Comparison of ENCODE assay signal across 10 mouse cellular contexts in genomic region chr9:120672452-120672851, GRCm38 (mm10).
A peak's percentile ranks its signal among the peaks of the same experiment; 100 is the strongest.
DNase-seq lines count a peak whose midpoint lies in the region; ATAC-seq and TF ChIP-seq lines count a peak whose summit lies in the region.
"Had no signal": no experiment of that assay in that cellular context is flagged by ENCODE, and none has a peak within 500 bp of the region (broad histone marks: within the 10 kb centered on the region; RNA-seq: fewer than 3 reads in every experiment).

No protein-coding gene starts in this region.

- peaks cover 6% of the 10 kb centered on the region; the same call in 1 of the 2 replicates for H3K4me1 ChIP-seq in kidney, adult 2 months (ENCODE audit: control insufficient read depth, insufficient read depth, low read length)
- peaks cover 35% of the 10 kb centered on the region for H3K4me1 ChIP-seq in forebrain, embryonic 15.5 days
- peaks cover 31% of the 10 kb centered on the region for H3K4me1 ChIP-seq in limb, embryonic 12.5 days (replicated peaks)
- H3K4me1 ChIP-seq in cerebellum, adult 2 months (ENCODE audit: control insufficient read depth, insufficient read depth, low read length): no peaks in the 10 kb centered on the region

- H3K9me3 ChIP-seq in forebrain, embryonic 15.5 days: no peaks in the 10 kb centered on the region
- H3K9me3 ChIP-seq in limb, embryonic 12.5 days: no peaks in the 10 kb centered on the region

- no peak overlapping the region for H3K9ac ChIP-seq in forebrain, embryonic 15.5 days (replicated peaks)
- H3K9ac ChIP-seq in limb, embryonic 12.5 days (replicated peaks): no peak overlapping the region

- 73% methylated on average over 6 of the region's 6 CpGs for WGBS in kidney, adult 2 months
- WGBS in forebrain, embryonic 15.5 days: 13% methylated on average over 6 of the region's 6 CpGs
- 29% methylated on average over 6 of the region's 6 CpGs for WGBS in limb, embryonic 12.5 days
- WGBS in cerebellum, adult 2 months: 62% methylated on average over 6 of the region's 6 CpGs

- no peaks in the 10 kb centered on the region for H3K36me3 ChIP-seq in kidney, adult 2 months (ENCODE audit: control insufficient read depth, insufficient read depth, low read length)
- no peaks in the 10 kb centered on the region for H3K36me3 ChIP-seq in forebrain, embryonic 15.5 days
- no peaks in the 10 kb centered on the region for H3K36me3 ChIP-seq in limb, embryonic 12.5 days

- no peak overlapping the region for H3K4me2 ChIP-seq in forebrain, embryonic 15.5 days (replicated peaks)
- H3K4me2 ChIP-seq in limb, embryonic 12.5 days: no peak overlapping the region

- H3K4me3 ChIP-seq in kidney, adult 2 months (ENCODE audit: insufficient read depth, low read depth, low read length): no peak overlapping the region
- H3K4me3 ChIP-seq in forebrain, embryonic 15.5 days: no peak overlapping the region
- no peak overlapping the region for H3K4me3 ChIP-seq in limb, embryonic 12.5 days (replicated peaks)
- no peak overlapping the region for H3K4me3 ChIP-seq in cerebellum, adult 2 months (replicated peaks; ENCODE audit: insufficient read depth, low read depth, low read length)

- TF ChIP-seq CTCF in kidney, adult 2 months (conservative IDR thresholded peaks at IDR 0.05; ENCODE audit: insufficient read depth, insufficient read length, low read depth, low read length): no peak
- TF ChIP-seq CTCF in cerebellum, adult 2 months (IDR thresholded peaks at IDR 0.05; ENCODE audit: borderline replicate concordance, insufficient read depth, low read depth, low read length): no peak

- H3K27me3 ChIP-seq in kidney, adult 2 months (replicated peaks; ENCODE audit: control insufficient read depth, insufficient read depth, low read length): no peaks in the 10 kb centered on the region
- no peaks in the 10 kb centered on the region for H3K27me3 ChIP-seq in forebrain, embryonic 15.5 days
- peaks cover 20% of the 10 kb centered on the region for H3K27me3 ChIP-seq in limb, embryonic 12.5 days
- H3K27me3 ChIP-seq in cerebellum, adult 2 months (ENCODE audit: control insufficient read depth, insufficient read depth, low read length): no peaks in the 10 kb centered on the region; the same call in 1 of the 2 replicates

- DNase-seq in kidney, postnatal 4 days: peak; percentile 46 to 57
- no peak for DNase-seq in kidney, adult 2 months
- DNase-seq in right cerebral cortex, postnatal 25 days: peak; percentile 38
- DNase-seq in cerebellum, adult 2 months: no peak
- DNase-seq in kidney, adult 8-10 months: no peak
- no peak for DNase-seq in adrenal gland, adult 8-10 months

- H3K27ac ChIP-seq in kidney, adult 2 months (ENCODE audit: insufficient read depth, low read depth, low read length): no peak overlapping the region
- H3K27ac ChIP-seq in forebrain, embryonic 15.5 days (replicated peaks): no peak overlapping the region
- no peak overlapping the region for H3K27ac ChIP-seq in limb, embryonic 12.5 days
- no peak overlapping the region for H3K27ac ChIP-seq in cerebellum, adult 2 months (ENCODE audit: insufficient read depth, low read length)
- H3K27ac ChIP-seq: macrophage had no signal

- ATAC-seq in forebrain, embryonic 15.5 days (replicated peaks): peak; percentile 67
- peak; percentile 75 for ATAC-seq in limb, embryonic 12.5 days (ENCODE audit: insufficient number of reproducible peaks, insufficient read depth, low FRiP score, low TSS enrichment, low read depth)
- ATAC-seq: intestine, postnatal 0 days had no signal

- no peak for TF ChIP-seq POLR2A in kidney, adult 2 months (IDR thresholded peaks at IDR 0.05; ENCODE audit: low read depth, low read length)
- TF ChIP-seq POLR2A in cerebellum, adult 2 months (IDR thresholded peaks at IDR 0.05; ENCODE audit: borderline replicate concordance, insufficient read depth, low read length): no peak

Comparison
In these comparisons a context has a peak if more than half of its experiments do, and no peak if none do; other contexts are left out.
1. DNase-seq: peak in kidney, postnatal 4 days (2 of 2) and right cerebral cortex, postnatal 25 days (single experiment); none in kidney, adult 2 months (single experiment), cerebellum, adult 2 months (0 of 2), kidney, adult 8-10 months (0 of 2) and adrenal gland, adult 8-10 months (single experiment).